Mouse (Mus musculus): ENCODE measurements around the gene Synj2. TPM values are rescaled to one million over a fixed set of nuclear protein-coding genes. Genes with fewer than 3 reads are reported as not detected.
A peak's percentile ranks its signal among the peaks of the same experiment; 100 is the strongest.

The Synj2 gene
- total and polyA plus RNA-seq, 3 experiments, result 1.2 to 2.5 TPM; not detected in 1

DNA sequence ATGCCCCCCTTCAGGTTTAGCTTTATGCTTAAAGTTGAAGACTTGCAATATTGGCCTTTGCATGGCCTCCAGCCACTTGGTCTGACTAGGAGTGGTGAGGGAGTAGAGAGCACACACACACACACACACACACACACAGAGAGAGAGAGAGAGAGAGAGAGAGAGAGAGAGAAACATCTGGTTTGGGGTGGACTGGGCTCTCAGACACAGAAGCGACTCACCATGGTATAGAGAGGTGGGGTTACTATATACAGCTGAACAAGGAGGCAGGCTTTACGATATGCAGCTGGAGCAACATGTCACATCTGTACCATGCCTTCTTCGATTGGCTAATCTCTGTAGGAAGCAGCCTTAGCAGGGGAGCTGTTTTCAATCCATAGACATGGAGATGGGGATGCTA, 5.4 kb upstream of the Synj2 start:
- peak; percentile 25 for DNase-seq (ENCODE audit: low read depth, low spot score)
- TF ChIP-seq ETS1 (IDR thresholded peaks at IDR 0.05; ENCODE audit: low read depth, low read length), result no peak
- no peak for TF ChIP-seq ZC3H11A (IDR thresholded peaks at IDR 0.05; ENCODE audit: low read depth, low read length)
- TF ChIP-seq UBTF (IDR thresholded peaks at IDR 0.05; ENCODE audit: borderline replicate concordance, insufficient read depth, low read depth, low read length), result no peak
- no peak for TF ChIP-seq NRF1 (IDR thresholded peaks at IDR 0.05; ENCODE audit: insufficient read depth, low read depth, low read length, poor library complexity, severe bottlenecking)
- no peak for TF ChIP-seq TCF12 (IDR thresholded peaks at IDR 0.05; ENCODE audit: low read depth, low read length)
- TF ChIP-seq RAD21 (IDR thresholded peaks at IDR 0.05; ENCODE audit: low read depth, low read length), result no peak
- no peak for TF ChIP-seq RCOR1 (IDR thresholded peaks at IDR 0.05; ENCODE audit: low read depth, low read length)
- no peak for TF ChIP-seq ZKSCAN1 (IDR thresholded peaks at IDR 0.05; ENCODE audit: low read depth, low read length)
- no peak for TF ChIP-seq MEF2A (IDR thresholded peaks at IDR 0.05; ENCODE audit: extremely low read depth, insufficient replicate concordance, low read depth, low read length, poor library complexity, severe bottlenecking)
- TF ChIP-seq POLR2AphosphoS5 (IDR thresholded peaks at IDR 0.05; ENCODE audit: borderline replicate concordance, low read depth, low read length), result no peak
- no peak for TF ChIP-seq MYB (IDR thresholded peaks at IDR 0.05; ENCODE audit: low read depth, low read length)
- Histone ChIP-seq H3K4me3 (ENCODE audit: control insufficient read depth in 1 of 2, insufficient read depth in 1 of 2, low read depth in 2 of 2, low read length in 2 of 2) (peak overlapping the region; percentile 64 to 95; a peak in 3 of 4 replicates), H3K4me1 (ENCODE audit: control insufficient read depth in 1 of 2, insufficient read depth in 2 of 2, low read length in 2 of 2) (peaks cover 0 to 13% of the 10 kb centered on the region in 2 experiments; a peak in 2 of 4 replicates), H3K27me3 (ENCODE audit: control insufficient read depth in 1 of 2, insufficient read depth in 2 of 2, low read length in 2 of 2) (no peaks in the 10 kb centered on the region), H3K9me3 (replicated peaks; ENCODE audit: insufficient read depth, low read length) (no peaks in the 10 kb centered on the region), H3K79me2 (ENCODE audit: control insufficient read depth, insufficient read depth, low read length, poor library complexity) (no peaks in the 10 kb centered on the region), H3K27ac (ENCODE audit: control insufficient read depth, low read depth, low read length) (no peak overlapping the region), H3K9ac (ENCODE audit: control insufficient read depth, low read depth, low read length, poor library complexity, severe bottlenecking) (peak overlapping the region; percentile 57; the same call in 1 of the 2 replicates), H3K36me3 (ENCODE audit: control insufficient read depth in 1 of 2, insufficient read depth in 2 of 2, low read length in 2 of 2) (no peaks in the 10 kb centered on the region; a peak in 1 of 4 replicates)

DNA sequence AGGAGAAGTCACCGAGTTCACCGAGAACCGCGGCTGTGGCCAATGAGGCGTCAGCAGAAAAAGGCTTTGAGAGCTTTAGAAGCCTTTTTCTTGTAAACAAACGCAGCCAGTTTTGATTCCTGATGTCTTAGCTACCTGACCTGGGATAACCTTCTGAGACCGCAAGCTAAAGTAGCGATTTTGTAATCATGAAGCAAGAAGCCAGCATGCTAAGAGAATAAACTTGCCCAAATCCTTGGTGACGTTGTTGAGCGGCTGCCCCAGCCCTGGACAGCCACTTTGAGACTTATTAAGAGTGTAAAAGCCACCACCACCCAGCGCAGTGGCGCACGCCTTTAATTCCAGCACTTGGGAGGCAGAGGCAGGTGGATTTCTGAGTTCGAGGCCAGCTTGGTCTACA, 4.8 kb upstream of the Synj2 start:
- Histone ChIP-seq H3K4me3 (ENCODE audit: control insufficient read depth in 1 of 2, insufficient read depth in 1 of 2, low read depth in 2 of 2, low read length in 2 of 2) (no peak overlapping the region), H3K9ac (ENCODE audit: control insufficient read depth, low read depth, low read length, poor library complexity, severe bottlenecking) (no peak overlapping the region), H3K27me3 (ENCODE audit: control insufficient read depth in 1 of 2, insufficient read depth in 2 of 2, low read length in 2 of 2) (no peaks in the 10 kb centered on the region), H3K9me3 (replicated peaks; ENCODE audit: insufficient read depth, low read length) (no peaks in the 10 kb centered on the region), H3K4me1 (ENCODE audit: control insufficient read depth in 1 of 2, insufficient read depth in 2 of 2, low read length in 2 of 2) (peaks cover 0 to 13% of the 10 kb centered on the region in 2 experiments; a peak in 2 of 4 replicates), H3K27ac (ENCODE audit: control insufficient read depth, low read depth, low read length) (no peak overlapping the region), H3K79me2 (ENCODE audit: control insufficient read depth, insufficient read depth, low read length, poor library complexity) (no peaks in the 10 kb centered on the region), H3K36me3 (ENCODE audit: control insufficient read depth in 1 of 2, insufficient read depth in 2 of 2, low read length in 2 of 2) (no peaks in the 10 kb centered on the region; a peak in 1 of 4 replicates)
- DNase-seq (ENCODE audit: low read depth, low spot score), result no peak
- TF ChIP-seq ZKSCAN1 (IDR thresholded peaks at IDR 0.05; ENCODE audit: low read depth, low read length) (no peak), MAX (IDR thresholded peaks at IDR 0.05; ENCODE audit: low read length) (no peak), MXI1 (IDR thresholded peaks at IDR 0.05; ENCODE audit: low read depth, low read length) (no peak), EP300 (IDR thresholded peaks at IDR 0.05; ENCODE audit: low read depth in 1 of 2, low read length in 2 of 2) (no peak), MAFK (IDR thresholded peaks at IDR 0.05; ENCODE audit: borderline replicate concordance, low read depth, low read length) (no peak), ZMIZ1 (IDR thresholded peaks at IDR 0.05; ENCODE audit: low read depth, low read length) (no peak), CHD2 (IDR thresholded peaks at IDR 0.05; ENCODE audit: low read length) (no peak), RCOR1 (IDR thresholded peaks at IDR 0.05; ENCODE audit: low read depth, low read length) (no peak), RAD21 (IDR thresholded peaks at IDR 0.05; ENCODE audit: low read depth, low read length) (no peak), USF2 (IDR thresholded peaks at IDR 0.05; ENCODE audit: borderline replicate concordance in 1 of 2, insufficient read depth in 1 of 2, low read depth in 1 of 2, low read length in 2 of 2) (no peak), MYC (IDR thresholded peaks at IDR 0.05; ENCODE audit: low read depth, low read length) (no peak), HCFC1 (IDR thresholded peaks at IDR 0.05; ENCODE audit: low read depth, low read length) (no peak), UBTF (IDR thresholded peaks at IDR 0.05; ENCODE audit: borderline replicate concordance, insufficient read depth, low read depth, low read length) (no peak), POLR2AphosphoS5 (IDR thresholded peaks at IDR 0.05; ENCODE audit: borderline replicate concordance, low read depth, low read length) (no peak), GABPA (IDR thresholded peaks at IDR 0.05; ENCODE audit: low read depth, low read length) (no peak), E2F4 (IDR thresholded peaks at IDR 0.05; ENCODE audit: borderline replicate concordance, low read depth, low read length) (no peak), MEF2A (IDR thresholded peaks at IDR 0.05; ENCODE audit: extremely low read depth, insufficient replicate concordance, low read depth, low read length, poor library complexity, severe bottlenecking) (no peak)
